In genomic region chr1:63898766-63899165, GRCm38 (mm10) we compare ENCODE assay signal across 16 mouse cellular contexts.
"Had no signal": no experiment of that assay in that cellular context is flagged by ENCODE, and none has a peak within 500 bp of the region (broad histone marks: within the 10 kb centered on the region; RNA-seq: fewer than 3 reads in every experiment).

No protein-coding gene starts in this region.

- H3K4me3 ChIP-seq: layer of hippocampus, adult 2 months; left cerebral cortex, adult 2 months; limb, embryonic 12.5 days; liver, embryonic 13.5 days; midbrain, embryonic 12.5 days; neural tube, embryonic 13.5 days had no signal

- H3K4me2 ChIP-seq: limb, embryonic 12.5 days; liver, embryonic 13.5 days; midbrain, embryonic 12.5 days; neural tube, embryonic 13.5 days had no signal

- DNase-seq: kidney, adult 11 months; kidney, adult 9 months; kidney, postnatal 4 days; liver; liver, embryonic 13.5 days; liver, postnatal 0 days; retina, postnatal 1 day; thymus, postnatal 4 days had no signal

- ATAC-seq: inflammation-experienced regulatory T-cells, adult 6 months; liver, postnatal 0 days; midbrain, embryonic 16.5 days had no signal

- H3K27me3 ChIP-seq: limb, embryonic 12.5 days; liver, embryonic 13.5 days; neural tube, embryonic 13.5 days had no signal

- H3K9ac ChIP-seq: limb, embryonic 12.5 days; liver, embryonic 13.5 days; liver, postnatal 0 days; midbrain, embryonic 12.5 days; neural tube, embryonic 13.5 days had no signal

- H3K36me3 ChIP-seq: limb, embryonic 12.5 days; liver, embryonic 13.5 days; midbrain, embryonic 12.5 days; neural tube, embryonic 13.5 days had no signal

- H3K27ac ChIP-seq: kidney, postnatal 0 days; layer of hippocampus, adult 2 months; limb, embryonic 12.5 days; liver, embryonic 13.5 days; midbrain, embryonic 12.5 days; neural tube, embryonic 13.5 days had no signal

- H3K4me1 ChIP-seq: limb, embryonic 12.5 days; liver, embryonic 13.5 days had no signal

- H3K9me3 ChIP-seq: limb, embryonic 12.5 days; liver, embryonic 13.5 days; midbrain, embryonic 12.5 days; neural tube, embryonic 13.5 days had no signal
